In the genomic region with DNA sequence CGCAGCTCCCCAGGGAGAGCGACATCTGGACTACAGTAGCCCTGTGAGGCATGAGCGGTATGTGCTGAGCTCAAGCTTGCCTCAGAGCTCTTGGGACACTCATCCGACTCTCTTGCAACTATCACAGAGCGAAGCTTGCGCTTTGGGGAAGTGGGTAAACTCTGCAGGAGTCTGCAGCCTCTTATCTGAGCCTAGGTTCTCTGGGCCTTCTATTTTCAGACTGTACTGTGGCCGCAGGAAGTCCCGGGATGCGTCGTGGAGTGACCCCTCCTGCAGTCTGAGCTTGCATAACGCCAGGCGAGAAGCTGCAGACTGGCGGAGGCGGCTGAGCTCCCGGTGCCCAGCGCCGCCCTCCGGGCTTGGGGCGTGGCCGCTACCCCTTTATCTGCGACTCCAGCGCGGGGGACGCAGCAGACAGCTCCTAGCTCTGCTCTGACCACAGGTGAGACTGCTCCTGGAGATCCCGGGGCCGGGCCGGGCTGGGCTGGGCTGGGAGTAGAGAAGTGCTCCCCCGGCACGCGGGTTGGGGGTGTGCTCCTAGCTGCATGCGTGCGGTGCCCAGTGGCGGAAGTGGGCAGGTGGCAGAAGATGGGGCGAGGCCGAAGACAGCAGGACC, we compare ENCODE assay signal across 8 mouse cellular contexts. TPM values are rescaled to one million over a fixed set of nuclear protein-coding genes. Genes with fewer than 3 reads are reported as not detected.
A peak's percentile ranks its signal among the peaks of the same experiment; 100 is the strongest.
DNase-seq lines count a peak whose midpoint lies in the region; ATAC-seq lines count a peak whose summit lies in the region.

Gene Paqr7 (plus strand): TSS at position 103 of the 616 bp plus-strand sequence.

- peak within 1 kb of the TSS; percentile 53 for H3K9ac ChIP-seq in intestine, embryonic 14.5 days (ENCODE audit: low read length)

- peak within 1 kb of the TSS; percentile 53 for H3K4me3 ChIP-seq in intestine, embryonic 14.5 days (ENCODE audit: low read depth, low read length)

- peaks cover 15% of the 10 kb centered on the region for H3K4me1 ChIP-seq in intestine, embryonic 14.5 days (replicated peaks; ENCODE audit: control insufficient read depth, insufficient read depth, low read length)

- no peaks in the 10 kb centered on the region for H3K9me3 ChIP-seq in intestine, embryonic 14.5 days (ENCODE audit: control insufficient read depth, low read length)

- H3K36me3 ChIP-seq in intestine, embryonic 14.5 days (ENCODE audit: control insufficient read depth, insufficient read depth, low read length) = no peaks in the 10 kb centered on the region

- no peak within 1 kb of the TSS for H3K27ac ChIP-seq in intestine, embryonic 14.5 days (ENCODE audit: low read depth)

- WGBS in intestine, embryonic 14.5 days = 5% methylated on average over 35 of the region's 35 CpGs

- intact Hi-C loops in gastrocnemius, postnatal 36 days (cut with DNase I) = no loop called here
- intact Hi-C loops in left cerebral cortex, postnatal 25 days (cut with DNase I) = no loop called here

- DNase-seq in adrenal gland, postnatal 10 days = peak; percentile 90
- peak; percentile 68 for DNase-seq in embryo, embryonic 9.5 days (ENCODE audit: extremely low spot score)
- DNase-seq in gastrocnemius, postnatal 36 days = peak; percentile 64 to 70
- peak; percentile 76 for DNase-seq in intestine, embryonic 14.5 days (ENCODE audit: low spot score)
- DNase-seq in left cerebral cortex, postnatal 25 days (ENCODE audit: low spot score in 2 of 2) = peak; percentile 84 to 88
- DNase-seq in right cerebral cortex, postnatal 10 days (ENCODE audit: low spot score in 2 of 2) = peak; percentile 81 to 84
- peak; percentile 77 to 84 for DNase-seq in urinary bladder, postnatal 36 days (ENCODE audit: low spot score in 2 of 2)

- H3K27me3 ChIP-seq in intestine, embryonic 14.5 days (replicated peaks; ENCODE audit: control insufficient read depth, insufficient read depth, low read length) = no peaks in the 10 kb centered on the region

- H3K4me2 ChIP-seq in intestine, embryonic 14.5 days (ENCODE audit: low read length) = peak within 1 kb of the TSS; percentile 98

- peak; percentile 66 for ATAC-seq in intestine, embryonic 14.5 days (replicated peaks; ENCODE audit: low FRiP score, low TSS enrichment, low read depth)
- ATAC-seq in megakaryocyte progenitor cell, adult 5-6 weeks (replicated peaks; ENCODE audit: poor library complexity) = peak; percentile 66

RNA-seq across cellular contexts. Expression of gene Paqr7, which starts in this region (rescaled TPM):
- 10 to 100 TPM; 23.5 to 28.6 TPM for total RNA-seq in adrenal gland, postnatal 10 days (2021)
- total RNA-seq in gastrocnemius, postnatal 36 days (2021) = 1 to 10 TPM; 2.4 to 3.0 TPM
- polyA plus RNA-seq in intestine, embryonic 14.5 days (2014; fragmentation: Nextera tagmentation; extraction: Ambion mirVana) = 1.3 and 2.1 TPM in 2 replicates
- total RNA-seq in left cerebral cortex, postnatal 25 days (2021) = 10 to 100 TPM; 61.2 to 63.3 TPM
- total RNA-seq in megakaryocyte progenitor cell, adult 5-6 weeks (2015) = 5.2 and 7.3 TPM in 2 replicates
- 11.1 and 13.5 TPM in 2 replicates for total RNA-seq in megakaryocyte progenitor cell, adult 5-6 weeks (2017)
